Mouse (Mus musculus): Measurements from ENCODE around the gene Cr2. TPM values are rescaled to one million over a fixed set of nuclear protein-coding genes. Genes with fewer than 3 reads are reported as not detected.

Cr2 gene
- polyA plus RNA-seq (2012): not detected in 2 replicates

DNA sequence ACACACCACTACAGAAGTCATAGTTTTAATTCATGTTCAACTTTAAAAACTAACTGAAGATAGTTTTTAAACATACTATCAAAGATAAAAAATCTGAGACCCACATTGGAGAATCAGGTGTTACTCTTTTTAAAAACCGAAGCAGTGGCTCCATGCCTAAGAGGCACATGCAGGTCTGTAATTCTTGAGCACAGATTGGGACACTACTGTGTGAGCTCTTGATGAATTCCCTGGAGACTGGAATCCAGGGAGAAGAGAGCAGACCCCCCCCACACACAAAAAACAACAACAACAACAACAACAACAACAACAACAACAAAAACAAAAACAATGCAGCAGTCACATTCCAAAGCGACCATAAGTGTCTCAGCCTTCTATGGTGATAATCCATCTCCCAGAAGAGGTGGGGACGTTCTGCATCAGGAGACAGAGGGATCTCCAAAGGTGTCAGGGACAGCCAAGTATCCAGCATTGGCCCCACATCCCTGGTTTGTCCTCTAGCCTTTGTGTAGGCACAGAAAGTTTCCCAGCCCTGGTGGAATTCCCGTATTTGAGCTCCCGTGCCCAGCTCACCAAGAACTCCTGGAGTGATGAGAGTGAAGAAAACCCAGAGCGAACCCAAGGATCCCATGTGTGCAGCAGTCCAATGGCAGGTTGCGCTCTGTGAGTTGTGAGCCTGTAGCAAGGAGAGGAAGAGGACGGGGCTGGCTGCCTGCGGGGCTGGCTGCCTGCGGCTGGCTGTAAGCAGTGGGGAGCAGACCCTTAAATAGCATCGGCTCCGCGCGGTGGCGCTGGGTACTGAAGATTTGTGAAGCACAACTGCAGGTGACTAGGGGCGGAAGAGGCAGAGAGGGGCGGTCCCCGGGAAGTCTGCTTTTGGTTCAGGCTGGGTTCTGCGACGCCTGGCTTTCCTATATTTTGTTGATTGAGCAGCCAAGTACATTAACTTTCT lies at the start of gene Cr2:
Gene Cr2 (minus strand): TSS at position 737 of the 952 bp plus-strand sequence.

DNA sequence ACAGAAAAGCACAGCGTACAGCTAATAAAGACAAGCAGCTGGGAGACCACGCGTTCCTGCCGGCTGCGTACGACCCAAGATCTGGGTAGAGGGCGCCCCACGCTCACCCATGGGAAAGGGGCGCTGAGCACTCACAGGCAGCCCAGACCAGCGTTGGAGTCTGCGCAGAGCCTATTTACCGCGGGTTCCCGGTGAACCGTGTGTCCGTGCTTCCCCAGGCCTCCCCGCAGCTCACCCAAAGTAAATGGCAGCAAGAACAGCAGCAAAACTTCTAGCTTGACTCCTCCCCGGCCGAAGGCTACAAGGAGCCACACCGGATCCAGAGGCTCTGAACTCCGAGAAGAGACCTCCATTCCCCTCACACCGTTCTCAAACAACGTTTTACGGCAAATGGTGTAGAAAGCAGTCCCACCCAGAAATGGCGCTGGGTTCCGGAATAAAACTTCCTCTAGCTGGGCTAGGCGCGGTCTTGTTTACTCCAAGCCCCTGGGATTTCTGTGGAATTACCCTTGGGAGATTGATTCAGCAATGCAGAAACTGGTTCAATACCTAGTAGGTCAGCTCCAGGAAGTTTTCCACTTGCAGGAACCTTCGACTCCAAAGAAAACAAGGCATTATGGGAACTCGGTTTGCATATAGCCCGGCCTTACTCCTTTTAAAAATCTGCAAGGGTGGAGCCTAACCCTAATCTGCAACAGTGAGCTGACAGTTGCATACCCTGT lies 45.4 kb downstream of the Cr2 start, which contains the start of gene Cr1l:
Gene Cr1l (minus strand): TSS at position 634 of the 722 bp plus-strand sequence.

DNA sequence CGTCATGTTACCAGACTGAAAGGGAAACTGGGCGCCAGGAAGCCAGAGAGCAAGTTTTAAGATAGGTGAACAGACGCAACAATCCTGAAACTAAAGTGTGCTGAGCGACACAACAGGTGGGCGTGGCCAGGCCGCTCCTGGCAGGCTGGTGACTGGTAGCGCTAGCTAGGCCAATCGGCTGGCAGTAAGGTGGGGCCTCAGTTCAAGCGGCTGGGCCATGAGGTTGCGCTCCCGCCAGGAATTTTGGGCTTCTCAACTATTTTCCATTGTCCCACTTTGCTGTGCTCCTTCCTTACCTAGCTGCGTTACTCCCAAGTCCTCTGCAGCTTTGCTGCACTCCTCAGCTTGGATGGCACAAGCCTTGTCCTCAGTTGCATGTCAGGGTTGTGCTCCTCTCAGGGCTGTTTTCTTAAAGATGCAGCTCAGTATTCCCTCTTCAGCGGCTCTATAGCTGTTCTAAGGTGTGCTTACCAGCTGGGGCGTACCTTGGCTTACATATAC lies 84.2 kb downstream of the Cr2 start, which contains the start of gene Cd46:
Gene Cd46 (minus strand): TSS at position 30 of the 501 bp plus-strand sequence.

Other genes with a start within 250 kb of the Cr2 start
- 68.0 and 91.6 TPM in 2 replicates for gene Cd34, start 237.9 kb downstream of the Cr2 start, polyA plus RNA-seq (2012)
- gene Cd46, start 84.5 kb downstream of the Cr2 start, polyA plus RNA-seq (2012): 0.02 and 0.03 TPM in 2 replicates
- gene Cr1l, start 45.1 kb downstream of the Cr2 start, polyA plus RNA-seq (2012): 4.2 and 6.9 TPM in 2 replicates